Mouse (Mus musculus) lung, embryonic 15.5 days (tissue): Measurements from ENCODE around the gene Chd6. TPM values are rescaled to one million over a fixed set of nuclear protein-coding genes. Genes with fewer than 3 reads are reported as not detected.

ENCODE experiments used
- ATAC-seq: fragments of 200-750 bp; cut with Nextera tagmentation; 2 replicates; pipeline ENCODE4 v1.8.0; 2017; ENCODE audit warnings: moderate number of reproducible peaks, borderline replicate concordance; ENCODE audit not compliant: low FRiP score, low TSS enrichment; ENCODE audit errors: extremely low read depth
- H3K27ac ChIP-seq: fragments of 300-500 bp; sonication (generic); 2 replicates; pipeline ENCODE4 v1.5.1; 2015; ENCODE audit warnings: moderate library complexity, mild to moderate bottlenecking, inconsistent platforms
- H3K27me3 ChIP-seq: fragments of 300-500 bp; sonication (generic); 2 replicates; pipeline ENCODE4 v1.6.1; 2015; ENCODE audit warnings: inconsistent platforms
- H3K36me3 ChIP-seq: fragments of 300-500 bp; sonication (generic); 2 replicates; pipeline ENCODE4 v1.6.1; 2015; ENCODE audit warnings: inconsistent platforms
- H3K4me1 ChIP-seq: fragments of 300-500 bp; sonication (generic); 2 replicates; pipeline ENCODE4 v1.6.1; 2015; ENCODE audit warnings: inconsistent platforms
- H3K4me2 ChIP-seq: fragments of 300-500 bp; sonication (generic); 2 replicates; pipeline ENCODE4 v1.6.1; 2015; ENCODE audit warnings: inconsistent platforms, mild to moderate bottlenecking, moderate library complexity
- H3K4me3 ChIP-seq: fragments of 300-500 bp; sonication (generic); 2 replicates; pipeline ENCODE4 v1.5.1; 2015; ENCODE audit warnings: mild to moderate bottlenecking, inconsistent platforms
- H3K9ac ChIP-seq: fragments of 300-500 bp; sonication (generic); 2 replicates; pipeline ENCODE4 v1.6.1; 2015; ENCODE audit warnings: inconsistent platforms
- H3K9me3 ChIP-seq: fragments of 300-500 bp; sonication (generic); 2 replicates; pipeline ENCODE4 v1.6.1; 2016; ENCODE audit warnings: inconsistent platforms
- WGBS: fragments of 180-500 bp; shearing (Covaris S2); methylation state at CpG from one replicate; pipeline ENCODE4 v1.1.7; 2015; 5-methylcytosine and 5-hydroxymethylcytosine counted together
- polyA plus RNA-seq: library from polyadenylated mRNA; unstranded; fragments of >200 nt; fragmentation: Nextera tagmentation; extraction: Ambion mirVana; gene quantifications from 2 replicates; pipeline ENCODE4 v1.2.1, GENCODE M21; 2015

The Chd6 gene
- polyA plus RNA-seq, 1 experiment from 2014 or later: 32.8 TPM

- WGBS: 26% methylated on average over 4 of the region's 4 CpGs
- peak; percentile 90 for ATAC-seq
- Histone ChIP-seq H3K4me2 (no peak overlapping the region), H3K4me3 (no peak overlapping the region), H3K9ac (no peak overlapping the region), H3K36me3 (peaks cover 79% of the 10 kb centered on the region), H3K27me3 (no peaks in the 10 kb centered on the region), H3K27ac (no peak overlapping the region), H3K4me1 (0 out of 2 replicates have a peak, but pooled peaks cover 3% of the 10 kb centered on the region), H3K9me3 (no peaks in the 10 kb centered on the region)
These were observed 91.0 kb downstream of the Chd6 start for GRCm38 (mm10) chr2:161017913-161018312.

- no peaks in the 10 kb centered on the region for H3K4me1 ChIP-seq
- no peaks in the 10 kb centered on the region for H3K27me3 ChIP-seq
- peaks cover 86% of the 10 kb centered on the region for H3K36me3 ChIP-seq
- H3K27ac ChIP-seq: no peak overlapping the region
- H3K4me2 ChIP-seq: no peak overlapping the region
- H3K9me3 ChIP-seq: no peaks in the 10 kb centered on the region
- no peak overlapping the region for H3K4me3 ChIP-seq
- WGBS: 92% methylated on average over 16 of the region's 16 CpGs
- no peak for ATAC-seq
- no peak overlapping the region for H3K9ac ChIP-seq
These were observed 96.2 kb downstream of the Chd6 start for GRCm38 (mm10) chr2:161012577-161013251.

- ATAC-seq: peak; percentile 83; the same call in 1 of the 2 replicates
- no peak overlapping the region for H3K9ac ChIP-seq
- H3K4me3 ChIP-seq: no peak overlapping the region
- 68% methylated on average over 3 of the region's 3 CpGs for WGBS
- H3K36me3 ChIP-seq: peaks cover 38% of the 10 kb centered on the region
- H3K27ac ChIP-seq: no peak overlapping the region
- H3K4me1 ChIP-seq: 0 out of 2 replicates have a peak, but pooled peaks cover 7% of the 10 kb centered on the region
- no peaks in the 10 kb centered on the region for H3K9me3 ChIP-seq
- H3K4me2 ChIP-seq: no peak overlapping the region
- no peaks in the 10 kb centered on the region for H3K27me3 ChIP-seq
These were observed 104.5 kb downstream of the Chd6 start for GRCm38 (mm10) chr2:161004338-161004737.

- no peak overlapping the region for H3K27ac ChIP-seq
These were observed 111.7 kb downstream of the Chd6 start for GRCm38 (mm10) chr2:160996987-160997763.

GRCm38 (mm10) chr2:160994181-160994580 is 114.7 kb downstream of the Chd6 start:
- Histone ChIP-seq H3K9me3 (no peaks in the 10 kb centered on the region), H3K4me3 (no peak overlapping the region), H3K9ac (no peak overlapping the region), H3K36me3 (peaks cover 40% of the 10 kb centered on the region), H3K4me1 (no peaks in the 10 kb centered on the region), H3K4me2 (no peak overlapping the region), H3K27me3 (no peaks in the 10 kb centered on the region), H3K27ac (no peak overlapping the region)
- no peak for ATAC-seq
- WGBS: 93% methylated on average over 1 of the region's 1 CpGs

More at GRCm38 (mm10) chr2:160996987-160997763, 111.7 kb downstream of the Chd6 start:
- ATAC-seq: no peak
- Histone ChIP-seq H3K27me3 (no peaks in the 10 kb centered on the region), H3K36me3 (peaks cover 24% of the 10 kb centered on the region; the same call in 1 of the 2 replicates), H3K4me3 (no peak overlapping the region), H3K4me1 (no peaks in the 10 kb centered on the region), H3K9me3 (no peaks in the 10 kb centered on the region), H3K9ac (no peak overlapping the region), H3K4me2 (no peak overlapping the region)
- 92% methylated on average over 6 of the region's 6 CpGs for WGBS

- ATAC-seq: no peak
- Histone ChIP-seq H3K4me2 (no peak overlapping the region), H3K4me1 (no peaks in the 10 kb centered on the region), H3K27me3 (no peaks in the 10 kb centered on the region), H3K27ac (no peak overlapping the region), H3K9me3 (no peaks in the 10 kb centered on the region), H3K9ac (no peak overlapping the region), H3K36me3 (peaks cover 57% of the 10 kb centered on the region), H3K4me3 (no peak overlapping the region)
- WGBS: 96% methylated on average over 3 of the region's 3 CpGs
These were observed 116.4 kb downstream of the Chd6 start for GRCm38 (mm10) chr2:160992465-160992864.

- Histone ChIP-seq H3K9ac (no peak overlapping the region), H3K36me3 (peaks cover 58% of the 10 kb centered on the region), H3K27me3 (no peaks in the 10 kb centered on the region), H3K4me3 (no peak overlapping the region), H3K9me3 (no peaks in the 10 kb centered on the region), H3K27ac (peak overlapping the region; percentile 49), H3K4me1 (no peaks in the 10 kb centered on the region), H3K4me2 (no peak overlapping the region)
- 59% methylated on average over 6 of the region's 6 CpGs for WGBS
- ATAC-seq: no peak
These were observed 118.4 kb downstream of the Chd6 start for GRCm38 (mm10) chr2:160990339-160991070.

GRCm38 (mm10) chr2:160987503-160987902 is 121.4 kb downstream of the Chd6 start:
- H3K27me3 ChIP-seq: no peaks in the 10 kb centered on the region
- ATAC-seq: no peak
- peaks cover 79% of the 10 kb centered on the region for H3K36me3 ChIP-seq
- H3K9ac ChIP-seq: no peak overlapping the region
- no peak overlapping the region for H3K4me3 ChIP-seq
- no peaks in the 10 kb centered on the region for H3K9me3 ChIP-seq
- no peak overlapping the region for H3K27ac ChIP-seq
- H3K4me2 ChIP-seq: no peak overlapping the region
- H3K4me1 ChIP-seq: no peaks in the 10 kb centered on the region

- ATAC-seq: no peak
- WGBS: 84% methylated on average over 3 of the region's 3 CpGs
- no peak overlapping the region for H3K9ac ChIP-seq
These were observed 126.2 kb downstream of the Chd6 start for GRCm38 (mm10) chr2:160982636-160983035.

GRCm38 (mm10) chr2:160981791-160982190 is 127.1 kb downstream of the Chd6 start:
- Histone ChIP-seq H3K27me3 (no peaks in the 10 kb centered on the region), H3K4me1 (no peaks in the 10 kb centered on the region), H3K9ac (no peak overlapping the region), H3K36me3 (peaks cover 72% of the 10 kb centered on the region), H3K4me3 (no peak overlapping the region), H3K4me2 (no peak overlapping the region), H3K27ac (no peak overlapping the region), H3K9me3 (no peaks in the 10 kb centered on the region)
- 89% methylated on average over 6 of the region's 6 CpGs for WGBS
- ATAC-seq: no peak

More at GRCm38 (mm10) chr2:160982636-160983035, 126.2 kb downstream of the Chd6 start:
- no peak overlapping the region for H3K4me2 ChIP-seq
- no peak overlapping the region for H3K27ac ChIP-seq
- no peaks in the 10 kb centered on the region for H3K27me3 ChIP-seq
- H3K36me3 ChIP-seq: peaks cover 74% of the 10 kb centered on the region
- H3K4me3 ChIP-seq: no peak overlapping the region
- no peaks in the 10 kb centered on the region for H3K9me3 ChIP-seq
- no peaks in the 10 kb centered on the region for H3K4me1 ChIP-seq

- Histone ChIP-seq H3K4me3 (no peak overlapping the region), H3K36me3 (peaks cover 75% of the 10 kb centered on the region), H3K9me3 (no peaks in the 10 kb centered on the region), H3K27ac (no peak overlapping the region), H3K4me1 (0 out of 2 replicates have a peak, but pooled peaks cover 2% of the 10 kb centered on the region), H3K27me3 (no peaks in the 10 kb centered on the region), H3K9ac (no peak overlapping the region), H3K4me2 (no peak overlapping the region)
- ATAC-seq: no peak
- WGBS: 100% methylated on average over 1 of the region's 1 CpGs
These were observed 130.2 kb downstream of the Chd6 start for GRCm38 (mm10) chr2:160978651-160979050.
